Mouse (Mus musculus) adrenal gland, postnatal 10 days (tissue): ENCODE measurements around the gene Smarcc1. TPM values are rescaled to one million over a fixed set of nuclear protein-coding genes. Genes with fewer than 3 reads are reported as not detected.
"Not testable (repeated sequence)": the region's sequence is repeated elsewhere in the genome, so short reads cannot be mapped to it uniquely, and the experiment has no call there.

Source experiments
- DNase-seq: peaks from one replicate; pipeline ENCODE4 v3.0.0; 2021; ENCODE audit warnings: mixed read lengths
- long read RNA-seq, 2 experiments: library from polyadenylated mRNA; stranded (forward); transcript quantifications; one replicate each; pipeline ENCODE4 v2.0.0; 2021
- total RNA-seq, 2 experiments: library from RNA; stranded (reverse); gene quantifications; 2 replicates each; pipeline ENCODE4 v1.2.3; 2021

Smarcc1 gene
- 10 to 100 TPM; 47.2 to 59.9 TPM for total RNA-seq
- long read RNA-seq, experiment 1, full-length matches to known transcripts, result 4 of 21 reads
- long read RNA-seq, experiment 1, partial matches to known transcripts, result 13 of 21 reads
- long read RNA-seq, experiment 1, other reads (novel, unspliced or antisense), result 4 of 21 reads
- long read RNA-seq, experiment 2, full-length matches to known transcripts, result 5 of 12 reads
- long read RNA-seq, experiment 2, partial matches to known transcripts, result 6 of 12 reads
- long read RNA-seq, experiment 2, other reads (novel, unspliced or antisense), result 1 of 12 reads

DNA sequence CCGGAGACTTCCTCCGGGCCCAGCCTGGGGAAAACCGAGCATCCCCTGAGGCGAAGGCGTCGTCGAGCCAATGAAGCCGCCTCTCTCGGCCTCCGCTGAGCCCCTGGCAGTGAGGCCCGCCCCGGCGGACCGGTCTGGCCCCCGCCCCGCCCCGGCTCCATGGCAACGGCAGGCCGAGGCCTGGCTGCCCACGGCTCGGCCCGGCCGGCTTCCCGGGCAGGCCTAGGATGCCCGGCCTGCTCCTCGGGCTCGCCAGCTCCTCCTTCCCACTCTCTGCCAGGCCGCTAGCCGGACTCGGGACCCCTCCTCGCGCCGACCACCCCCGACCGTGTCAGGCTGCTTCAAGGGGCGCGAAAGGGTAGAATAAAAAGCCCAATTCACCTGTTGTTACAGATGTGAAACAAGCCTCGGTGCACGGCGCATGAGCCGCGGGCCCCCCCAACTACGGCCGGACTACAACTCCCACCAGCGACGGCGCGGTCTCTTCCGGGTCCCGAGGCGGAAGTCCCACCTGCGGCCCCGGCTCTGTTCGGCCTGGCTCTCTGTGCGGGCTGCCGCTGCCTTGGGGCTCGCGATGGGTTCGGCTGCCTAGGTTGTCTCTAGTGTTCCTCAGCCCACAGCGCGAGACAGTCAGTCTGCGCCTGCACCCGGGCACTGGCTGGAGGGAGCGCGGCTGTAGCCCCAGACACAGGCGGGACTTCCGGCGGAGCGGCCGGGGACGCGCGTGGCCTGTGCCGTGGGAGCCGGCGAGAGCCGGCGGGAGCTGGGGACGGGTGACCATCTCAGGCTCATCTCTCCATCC, at the start of gene Smarcc1:
TSS of gene Smarcc1 (plus strand) at position 732 of the 802 bp plus-strand sequence.
- DNase-seq, result peak; percentile 91

DNA sequence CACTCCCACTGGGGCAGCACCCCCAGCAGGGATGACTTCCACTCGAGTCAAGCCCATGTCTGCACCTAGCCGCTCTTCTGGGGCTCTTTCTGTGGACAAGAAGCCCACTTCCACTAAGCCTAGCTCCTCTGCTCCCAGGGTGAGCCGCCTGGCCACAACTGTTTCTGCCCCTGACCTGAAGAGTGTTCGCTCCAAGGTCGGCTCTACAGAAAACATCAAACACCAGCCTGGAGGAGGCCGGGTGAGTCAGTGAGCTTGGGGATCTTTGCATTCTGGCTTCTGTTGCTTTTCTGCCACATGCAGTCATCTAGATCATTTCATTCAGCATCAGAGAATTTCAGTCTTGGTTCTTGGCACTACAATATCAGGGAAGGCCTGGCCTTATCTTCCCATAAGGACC, 48.8 kb upstream of the Smarcc1 start:
- DNase-seq, result peak; percentile 63

DNA sequence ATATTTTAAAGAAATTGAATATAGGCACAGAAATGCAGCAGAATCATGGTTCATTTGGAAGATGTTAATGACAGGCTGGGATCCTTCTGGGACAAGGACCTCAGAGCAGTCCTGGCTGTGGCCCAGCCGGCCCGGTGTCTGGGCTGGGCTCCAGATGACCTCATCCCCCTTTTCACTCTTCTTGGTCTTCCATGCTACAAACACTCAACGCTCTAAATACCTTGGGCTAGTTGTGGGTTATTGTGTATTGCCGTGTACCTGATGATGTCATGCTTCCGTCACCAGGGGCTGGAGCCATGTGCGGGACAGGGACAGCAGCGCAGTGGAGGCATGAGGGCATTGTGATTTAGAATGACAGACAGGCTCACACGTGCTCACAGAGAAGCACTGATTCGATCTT, 47.1 kb upstream of the Smarcc1 start:
- peak; percentile 86 for DNase-seq

DNA sequence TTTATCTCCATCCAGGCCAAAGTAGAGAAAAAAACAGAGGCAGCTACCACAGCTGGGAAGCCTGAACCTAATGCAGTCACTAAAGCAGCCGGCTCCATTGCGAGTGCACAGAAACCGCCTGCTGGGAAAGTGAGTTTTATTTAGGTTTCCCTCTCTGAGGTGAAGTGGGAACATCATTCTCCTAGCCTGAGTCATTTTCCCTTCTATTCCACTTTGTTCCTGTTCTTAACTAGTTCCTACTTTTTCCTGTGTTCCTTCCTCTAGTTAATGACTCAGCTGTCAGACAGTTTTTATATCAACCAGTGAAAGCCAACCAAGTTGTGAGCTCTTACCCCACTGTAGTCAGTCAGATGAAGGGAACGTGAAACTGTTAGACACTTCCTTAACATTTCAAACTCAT, 46.5 kb upstream of the Smarcc1 start:
- DNase-seq, result no peak

DNA sequence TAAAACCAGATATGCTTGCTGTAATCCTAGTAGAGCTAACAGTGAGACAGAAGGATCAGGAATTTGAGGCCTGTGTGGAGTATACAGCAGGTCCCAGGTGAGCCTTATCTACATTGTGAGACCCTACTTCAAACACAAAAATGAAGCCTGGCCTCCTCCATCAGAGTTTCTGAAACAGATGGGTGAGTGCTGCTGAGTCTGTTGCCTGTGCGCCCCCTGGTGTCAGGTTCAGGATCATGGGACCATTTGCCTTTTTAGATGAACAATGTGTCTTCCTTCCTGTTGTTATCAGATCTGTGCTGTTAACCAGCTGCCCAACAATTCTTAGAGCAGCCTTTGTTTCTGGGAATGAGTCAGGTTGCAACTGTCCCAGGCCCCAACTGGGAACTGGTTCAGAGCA, 45.7 kb upstream of the Smarcc1 start:
- peak; percentile 86 for DNase-seq

DNA sequence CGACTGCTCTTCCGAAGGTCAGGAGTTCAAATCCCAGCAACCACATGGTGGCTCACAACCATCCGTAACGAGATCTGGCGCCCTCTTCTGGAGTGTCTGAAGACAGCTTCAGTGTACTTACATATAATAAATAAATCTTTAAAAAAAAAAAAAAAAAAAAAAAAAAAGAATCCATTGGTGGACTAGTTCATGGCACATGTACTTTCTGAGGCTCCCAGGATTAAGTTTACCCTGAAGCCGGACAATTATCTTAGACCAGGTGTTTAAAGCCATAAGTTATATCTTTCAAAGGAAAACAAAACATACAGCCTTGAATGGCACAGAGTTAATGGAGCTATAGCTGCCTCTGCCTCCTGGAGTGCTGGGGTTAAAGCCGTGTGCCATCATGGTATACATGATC, 41.0 kb upstream of the Smarcc1 start:
- not testable (repeated sequence) for DNase-seq

DNA sequence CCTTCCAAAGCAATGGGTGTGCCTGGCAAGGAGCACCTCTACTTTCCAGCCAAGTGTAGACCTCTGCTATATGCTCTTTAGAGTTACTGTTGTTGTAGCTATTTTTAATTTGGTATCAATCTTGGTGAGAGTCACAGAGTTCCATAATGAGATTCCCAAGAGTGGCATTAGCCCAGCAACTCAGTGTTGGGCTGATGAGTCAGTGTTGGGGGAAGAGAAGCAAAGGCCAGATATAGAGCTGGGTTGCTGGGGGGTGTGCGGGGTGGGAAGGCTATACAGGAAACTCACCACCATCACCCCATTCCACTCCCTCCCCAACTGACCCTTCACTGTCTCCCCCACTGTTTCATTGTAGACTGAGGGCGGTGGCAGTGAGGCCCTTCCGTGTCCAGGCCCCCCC, 36.4 kb upstream of the Smarcc1 start:
- no peak for DNase-seq

DNA sequence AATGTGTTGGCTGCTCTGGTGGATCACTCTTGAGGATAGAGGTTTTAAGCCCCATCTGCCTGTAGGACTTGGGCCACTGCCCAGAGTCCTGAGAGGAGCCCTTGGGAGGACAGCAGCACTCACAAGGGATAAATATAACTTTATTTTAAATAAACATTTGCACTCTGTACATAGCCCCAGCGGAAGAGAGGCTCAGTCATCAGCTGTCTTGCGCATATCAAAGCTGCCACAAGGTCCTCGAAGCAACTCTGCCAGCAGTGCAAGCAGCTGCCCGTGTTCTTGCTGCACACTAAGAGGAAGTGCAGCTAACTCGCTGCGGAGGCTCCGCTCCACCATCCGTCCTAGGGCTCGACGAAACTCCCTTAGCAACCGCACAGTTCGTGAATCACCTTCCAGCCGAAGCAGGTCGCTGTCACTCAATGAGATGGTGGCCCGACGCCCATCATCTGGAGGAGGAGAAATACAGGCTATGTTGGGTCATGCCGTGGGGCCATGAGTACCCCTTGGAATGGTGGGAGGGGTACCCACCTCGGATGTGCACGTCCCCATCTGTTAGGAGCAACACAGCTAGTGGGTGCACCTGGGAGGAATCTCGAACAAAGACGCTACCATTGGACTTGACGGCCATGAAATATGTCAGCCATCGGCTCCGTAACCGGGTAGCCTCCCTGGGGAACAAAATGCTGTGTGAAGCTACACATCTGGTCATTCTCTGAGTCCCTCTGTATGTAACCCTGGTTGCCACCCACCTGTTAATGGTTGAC, 33.1 kb upstream of the Smarcc1 start:
- DNase-seq, result no peak

DNA sequence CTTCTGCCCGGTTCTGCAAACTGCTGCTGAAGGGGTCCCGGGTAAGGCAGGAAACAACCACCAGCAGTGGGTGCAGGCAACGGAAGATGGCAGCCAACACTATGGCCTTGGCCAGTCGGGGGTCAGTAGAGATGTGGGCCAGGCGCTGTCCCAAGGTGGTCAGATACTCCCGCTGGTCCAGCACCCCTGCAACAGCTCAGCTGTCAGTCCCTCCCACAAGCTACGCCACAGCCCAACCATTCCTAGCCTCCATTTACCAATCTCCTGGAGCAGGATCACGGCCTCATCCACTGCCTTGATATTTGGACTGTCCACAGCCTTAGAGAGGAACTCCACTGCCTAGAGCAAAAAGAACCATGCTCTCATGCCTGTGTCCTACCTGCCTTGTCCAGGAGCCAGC, 31.8 kb upstream of the Smarcc1 start:
- no peak for DNase-seq

DNA sequence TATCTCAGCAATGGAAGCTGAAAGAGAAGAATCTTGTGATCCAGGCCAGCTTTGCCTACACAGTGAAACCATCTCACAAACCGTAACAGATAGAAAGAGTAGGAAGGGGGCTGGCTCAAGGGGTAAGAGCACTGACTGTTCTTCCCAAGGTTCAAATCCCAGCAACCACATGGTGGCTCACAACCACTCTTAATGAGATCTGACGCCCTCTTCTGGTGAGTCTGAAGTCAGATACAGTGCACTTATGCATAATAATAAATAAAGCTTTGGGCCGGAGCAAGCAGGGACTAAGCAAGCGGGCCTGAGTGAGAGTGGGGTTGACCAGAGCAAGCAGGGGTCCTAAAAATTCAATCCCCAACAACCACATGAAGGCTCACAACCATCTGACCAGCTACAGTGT, 24.2 kb upstream of the Smarcc1 start:
- no peak for DNase-seq

DNA sequence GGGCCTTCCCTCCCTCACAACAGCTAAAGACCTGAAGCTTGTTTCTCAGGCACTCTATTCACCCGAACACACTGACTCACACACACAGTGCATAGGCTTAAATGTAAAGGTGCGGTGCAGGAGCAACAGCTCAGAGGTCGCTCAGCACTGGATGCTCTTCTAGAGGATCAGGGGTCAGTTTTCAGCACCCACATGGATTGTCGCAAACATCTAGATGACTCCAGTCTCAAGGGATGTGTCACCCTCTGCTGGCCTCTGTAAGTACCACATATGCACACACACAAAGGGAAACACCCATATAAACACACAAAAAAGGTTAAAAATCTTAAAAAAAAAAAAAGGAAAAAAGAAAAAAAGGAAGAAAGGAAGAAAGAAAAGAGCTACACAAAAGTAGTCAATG, 22.7 kb upstream of the Smarcc1 start:
- no peak for DNase-seq

DNA sequence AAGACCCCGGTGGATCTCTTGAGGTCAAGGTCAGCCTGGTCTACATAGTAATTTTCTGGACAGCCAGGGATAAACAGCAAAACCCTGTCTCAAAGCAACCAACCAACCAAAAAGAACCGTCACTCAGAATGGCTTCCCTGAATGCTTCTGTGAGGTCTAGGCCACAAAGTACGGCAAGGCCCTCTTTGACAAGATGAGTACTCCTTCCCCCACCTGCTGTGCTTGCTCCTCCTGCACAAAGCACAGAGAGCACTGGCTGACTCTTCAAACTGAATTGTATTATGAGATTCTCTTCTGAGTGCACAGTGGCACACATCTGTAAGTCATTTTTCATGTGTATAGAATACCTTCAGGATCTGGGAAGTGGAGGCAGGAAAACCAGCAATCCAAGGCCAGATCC, 19.7 kb upstream of the Smarcc1 start:
- DNase-seq, result no peak

DNA sequence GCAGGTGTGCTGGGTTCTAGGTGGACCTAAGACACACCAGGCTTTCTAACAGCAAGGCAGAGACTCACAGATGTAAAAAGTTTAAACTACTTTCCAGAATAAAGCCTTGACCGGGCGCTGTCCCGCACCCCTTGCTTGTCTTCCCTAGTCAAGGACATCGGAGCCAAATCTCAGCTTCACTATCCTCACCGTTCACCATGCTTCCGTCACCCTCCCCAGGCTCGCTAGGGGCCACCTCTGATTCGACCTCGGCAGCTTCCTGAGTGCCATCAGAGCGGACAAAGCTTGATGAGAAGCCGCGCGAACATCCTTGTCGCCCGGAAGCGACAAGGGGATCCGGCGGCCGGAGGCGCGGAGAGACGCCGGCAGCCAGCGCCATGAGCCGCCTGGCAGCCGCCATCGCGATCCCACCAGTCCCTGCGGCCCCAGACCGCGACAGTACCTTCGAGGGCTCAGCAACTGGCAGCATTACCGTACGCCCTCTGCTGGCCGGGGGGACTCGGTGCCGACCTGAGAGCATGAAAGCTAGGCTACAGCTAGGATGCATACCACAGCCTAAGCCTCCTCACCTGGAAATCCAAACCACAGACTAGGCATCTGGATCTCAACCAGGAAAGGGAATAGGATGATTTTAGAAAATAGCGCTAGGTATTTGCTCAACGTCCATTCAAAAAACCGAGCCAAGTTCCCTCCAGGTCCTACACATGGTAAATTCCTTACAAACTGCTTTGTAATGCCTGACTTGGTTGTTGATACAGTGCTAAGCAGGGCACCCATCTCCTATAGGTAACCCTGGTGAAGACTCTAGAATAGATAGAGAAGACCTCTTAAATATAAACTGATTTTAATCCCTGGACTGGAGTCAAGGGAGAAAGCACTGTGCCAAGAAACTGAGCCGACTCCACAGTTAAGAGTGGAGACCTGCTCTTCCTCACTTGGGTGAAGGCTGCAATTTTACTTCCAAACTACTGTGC, 16.6 kb upstream of the Smarcc1 start:
- DNase-seq, result peak; percentile 97

DNA sequence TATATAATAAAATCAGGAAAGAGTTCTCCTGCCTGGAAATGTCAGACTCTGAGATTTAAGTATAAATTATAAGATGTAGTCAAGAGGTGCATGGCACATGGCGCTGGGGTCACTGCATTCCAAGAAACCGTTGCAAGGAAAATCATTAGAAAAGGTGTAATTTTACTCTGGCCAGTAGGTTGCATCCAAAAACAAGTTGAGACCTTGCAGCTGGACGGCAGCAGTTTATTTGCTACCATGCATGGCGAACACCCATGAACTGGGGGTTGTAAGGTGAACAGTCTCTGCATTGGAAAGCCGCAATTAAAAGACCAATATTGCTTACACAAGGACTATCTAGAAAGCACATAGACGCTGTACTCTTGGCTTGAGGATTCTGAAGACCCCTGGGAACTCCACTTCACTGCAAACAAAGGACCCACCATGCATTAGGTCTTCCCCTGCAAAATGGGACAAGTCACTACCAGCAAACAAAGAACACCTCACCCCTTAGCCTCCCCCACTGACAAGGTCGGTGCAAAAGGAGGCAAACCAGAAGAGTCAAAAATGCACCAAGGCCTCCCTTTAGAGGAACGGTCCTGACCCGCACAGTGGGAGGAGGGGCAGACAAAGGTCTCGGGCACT, 1.0 kb upstream of the Smarcc1 start:
- no peak for DNase-seq

DNA sequence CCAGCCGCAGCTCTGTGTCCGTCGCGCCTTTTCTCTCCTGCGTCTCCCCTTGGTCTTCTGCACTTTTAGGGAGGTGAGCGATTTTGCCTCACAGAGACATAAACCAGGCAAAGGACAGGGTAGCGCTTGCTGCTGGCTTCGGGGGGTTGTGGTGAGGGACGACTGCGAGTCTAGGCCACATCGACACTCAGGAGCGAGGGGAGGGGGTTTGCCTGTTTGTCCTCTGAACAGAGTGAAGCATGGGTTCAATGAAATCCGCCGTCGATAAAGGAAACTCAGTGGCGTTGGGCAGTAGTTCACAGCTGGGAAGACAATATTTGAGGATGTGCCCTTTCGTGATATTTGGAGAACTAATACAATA, 251 bp downstream of the Smarcc1 start, which contains the start of gene Dhx30:
TSS of gene Dhx30 (minus strand) at position 52 of the 361 bp plus-strand sequence.
- DNase-seq, result no peak

DNA sequence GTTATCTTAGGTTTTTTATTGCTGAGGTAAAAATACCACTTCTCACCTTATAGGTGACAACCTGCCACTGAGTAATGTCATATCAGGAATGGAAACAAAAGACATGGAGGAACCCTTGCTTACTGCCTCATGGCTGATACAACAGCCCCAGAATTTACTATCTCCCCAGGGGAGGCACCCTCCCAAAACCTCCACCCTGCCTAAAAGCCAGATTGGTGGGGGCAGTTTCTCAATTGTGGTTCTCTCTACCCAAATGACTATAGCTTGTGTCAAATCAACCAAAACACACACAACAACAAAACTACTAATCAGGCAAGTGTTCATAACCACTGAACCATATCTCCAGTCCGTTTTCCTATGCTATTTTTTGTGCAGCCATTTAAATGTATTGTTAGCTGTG, 741 bp downstream of the Smarcc1 start:
- DNase-seq, result no peak

DNA sequence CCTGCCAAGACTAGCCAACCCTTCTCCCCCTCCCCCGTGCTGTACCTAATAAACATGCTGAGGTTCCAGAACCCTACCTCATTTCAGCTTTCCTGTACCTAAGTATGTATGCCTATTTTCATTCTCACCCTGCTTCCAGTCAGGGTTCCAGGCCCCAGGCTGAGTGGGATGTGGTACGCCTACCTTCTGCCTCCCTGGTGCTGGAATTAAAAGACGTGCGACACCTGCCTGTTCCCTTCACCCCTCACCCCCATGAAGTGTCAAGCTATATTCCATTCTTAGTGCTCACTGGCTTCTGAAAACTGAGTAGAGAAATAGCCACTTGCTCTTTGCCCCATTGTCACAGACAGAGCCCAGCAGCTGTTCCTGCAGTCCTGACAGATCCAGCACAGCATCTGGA, 3.9 kb downstream of the Smarcc1 start:
- no peak for DNase-seq

DNA sequence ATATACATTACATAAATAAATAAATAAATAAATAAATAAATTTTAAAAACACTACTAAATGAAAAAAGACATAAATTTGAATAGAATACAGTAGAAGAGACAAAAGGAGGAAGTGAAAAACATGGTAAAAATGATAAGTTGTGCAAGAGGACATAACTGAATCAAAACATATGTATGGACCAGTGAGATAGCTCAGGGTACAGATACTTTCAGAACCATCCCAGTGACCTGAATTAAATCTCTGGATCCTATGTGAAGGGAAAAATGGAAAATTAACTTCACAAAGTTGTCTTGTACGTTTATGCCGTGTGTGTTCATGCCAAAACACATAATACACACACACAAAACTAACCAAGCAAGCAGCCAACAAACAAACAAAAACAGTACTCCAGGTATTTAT, 5.8 kb downstream of the Smarcc1 start:
- no peak for DNase-seq

DNA sequence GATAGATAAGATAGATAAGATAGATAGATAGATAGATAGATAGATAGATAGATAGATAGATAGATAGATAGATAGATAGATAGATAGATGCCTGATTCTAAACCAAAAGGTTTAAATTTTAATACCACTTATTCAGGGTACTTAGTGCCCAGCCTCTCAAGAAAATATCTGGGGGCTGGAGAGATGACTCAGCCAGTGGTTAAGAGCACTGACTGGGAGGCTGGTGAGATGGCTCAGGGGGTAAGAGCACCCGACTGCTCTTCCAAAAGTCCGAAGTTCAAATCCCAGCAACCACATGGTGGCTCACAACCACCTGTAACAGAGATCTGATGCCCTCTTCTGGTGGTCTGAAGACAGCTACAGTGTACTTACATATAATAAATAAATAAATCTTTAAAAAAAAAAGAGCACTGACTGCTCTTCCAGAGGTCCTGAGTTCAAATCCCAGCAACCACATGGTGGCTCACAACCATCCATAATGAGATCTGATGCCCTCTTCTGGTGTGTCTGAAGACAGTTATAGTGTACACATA, 6.6 kb downstream of the Smarcc1 start:
- not testable (repeated sequence) for DNase-seq

DNA sequence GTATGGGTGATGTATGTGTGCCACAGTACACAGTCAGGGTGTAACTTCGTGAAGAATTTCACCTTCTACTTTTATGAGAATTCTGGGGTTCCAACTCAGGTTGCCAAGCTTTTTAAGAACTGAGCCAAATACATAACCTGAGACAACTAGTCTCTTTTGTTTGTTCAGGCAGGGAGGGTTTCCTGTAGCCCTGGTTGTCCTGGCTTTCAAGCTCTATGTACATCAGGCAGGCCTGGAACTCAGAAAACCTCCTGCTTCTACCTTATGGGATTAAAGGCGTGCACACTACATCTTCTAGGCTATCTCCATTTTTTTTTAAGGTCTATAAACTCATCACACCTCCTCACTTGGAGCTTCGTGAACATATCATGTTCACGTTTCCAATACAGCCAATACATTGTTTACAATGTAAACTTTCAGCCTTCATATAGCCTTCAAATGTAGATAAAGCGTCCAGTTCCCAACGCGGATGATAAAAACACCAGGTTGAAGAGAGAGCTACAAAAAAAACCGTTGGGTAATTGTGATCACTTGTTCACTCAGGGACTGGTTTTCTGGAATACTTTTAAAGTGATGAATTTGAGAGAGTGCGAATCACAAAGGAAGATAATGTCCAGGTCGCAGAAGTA, 13.5 kb downstream of the Smarcc1 start:
- peak; percentile 6 for DNase-seq
